Mouse (Mus musculus) NIH3T3 (cell line): ENCODE results near the gene Cenpf.
A peak's percentile ranks its signal among the peaks of the same experiment; 100 is the strongest.

Source experiments
- DNase-seq: peaks from one replicate; pipeline ENCODE4 v3.0.0-alpha.2; 2012; ENCODE audit warnings: low read depth

Cenpf gene

GRCm38 (mm10) chr1:189687654-189688387 lies at the start of gene Cenpf:
Cenpf (minus strand) TSS chr1:189688086.
- DNase-seq, result peak; percentile 99

GRCm38 (mm10) chr1:189732156-189732555 lies 44.3 kb upstream of the Cenpf start:
- DNase-seq, result no peak

- DNase-seq, result no peak
These were observed 43.8 kb upstream of the Cenpf start for GRCm38 (mm10) chr1:189731697-189732096.

- peak; percentile 36 for DNase-seq
These were observed 41.4 kb upstream of the Cenpf start for GRCm38 (mm10) chr1:189729141-189729815.

- peak; percentile 29 for DNase-seq
These were observed 40.9 kb upstream of the Cenpf start for GRCm38 (mm10) chr1:189728784-189729115.

- peak; percentile 98 for DNase-seq
These were observed 40.2 kb upstream of the Cenpf start, which contains the start of gene Ptpn14 for GRCm38 (mm10) chr1:189727884-189728783. Ptpn14 (plus strand) TSS chr1:189728268.

GRCm38 (mm10) chr1:189727346-189727883 lies 39.5 kb upstream of the Cenpf start:
- DNase-seq, result peak; percentile 98

GRCm38 (mm10) chr1:189726121-189726520 lies 38.2 kb upstream of the Cenpf start:
- DNase-seq, result no peak

- no peak for DNase-seq
These were observed 30.7 kb upstream of the Cenpf start for GRCm38 (mm10) chr1:189718600-189718999.

GRCm38 (mm10) chr1:189717546-189717945 lies 29.7 kb upstream of the Cenpf start:
- DNase-seq, result no peak

- peak; percentile 80 for DNase-seq
These were observed 28.3 kb upstream of the Cenpf start for GRCm38 (mm10) chr1:189715915-189716797.

- DNase-seq, result no peak
These were observed 21.1 kb upstream of the Cenpf start for GRCm38 (mm10) chr1:189709001-189709400.

GRCm38 (mm10) chr1:189707419-189707818 lies 19.5 kb upstream of the Cenpf start:
- DNase-seq, result no peak

- no peak for DNase-seq
These were observed 19.1 kb upstream of the Cenpf start for GRCm38 (mm10) chr1:189707014-189707413.

- DNase-seq, result no peak
These were observed 18.3 kb upstream of the Cenpf start for GRCm38 (mm10) chr1:189706040-189706645.

- DNase-seq, result no peak
These were observed 15.7 kb upstream of the Cenpf start for GRCm38 (mm10) chr1:189703591-189703990.

- DNase-seq, result peak; percentile 63
These were observed 15.3 kb upstream of the Cenpf start for GRCm38 (mm10) chr1:189703156-189703555.

GRCm38 (mm10) chr1:189700990-189701389 lies 13.1 kb upstream of the Cenpf start:
- DNase-seq, result peak; percentile 90

- no peak for DNase-seq
These were observed 12.3 kb upstream of the Cenpf start for GRCm38 (mm10) chr1:189700186-189700585.

GRCm38 (mm10) chr1:189698416-189698815 lies 10.5 kb upstream of the Cenpf start:
- DNase-seq, result no peak

GRCm38 (mm10) chr1:189695321-189695720 lies 7.4 kb upstream of the Cenpf start:
- DNase-seq, result no peak
